Mouse (Mus musculus) neural tube, embryonic 10.5 days (tissue): Measurements from ENCODE around the gene Fgd3.
A peak's percentile ranks its signal among the peaks of the same experiment; 100 is the strongest.

Source experiments
- DNase-seq: peaks from one replicate; pipeline ENCODE4 v3.0.0-alpha.2; 2017; ENCODE audit warnings: low spot score; ENCODE audit errors: extremely low spot score

The Fgd3 gene

GRCm38 (mm10) chr13:49341831-49342722, 22.0 kb upstream of the Fgd3 start:
- DNase-seq: peak; percentile 36

- DNase-seq: peak; percentile 93
Observed at GRCm38 (mm10) chr13:49341012-49341830, 21.1 kb upstream of the Fgd3 start, which contains the start of gene Bicd2. Bicd2 (plus strand) TSS chr13:49341585.

- no peak for DNase-seq
Observed at GRCm38 (mm10) chr13:49338893-49339546, 18.9 kb upstream of the Fgd3 start.

GRCm38 (mm10) chr13:49335077-49335982, 15.2 kb upstream of the Fgd3 start:
- DNase-seq: no peak

- DNase-seq: no peak
Observed at GRCm38 (mm10) chr13:49333250-49333649, 13.1 kb upstream of the Fgd3 start.

GRCm38 (mm10) chr13:49328101-49328500, 8.0 kb upstream of the Fgd3 start:
- no peak for DNase-seq

- DNase-seq: no peak
Observed at GRCm38 (mm10) chr13:49326246-49327206, 6.4 kb upstream of the Fgd3 start.

GRCm38 (mm10) chr13:49324871-49325270, 4.8 kb upstream of the Fgd3 start:
- no peak for DNase-seq

- no peak for DNase-seq
Observed at GRCm38 (mm10) chr13:49322739-49323138, 2.6 kb upstream of the Fgd3 start.

- no peak for DNase-seq
Observed at GRCm38 (mm10) chr13:49322169-49322568, 2.1 kb upstream of the Fgd3 start.

- no peak for DNase-seq
Observed at GRCm38 (mm10) chr13:49321452-49321851, 1.3 kb upstream of the Fgd3 start.

- DNase-seq: no peak
Observed at GRCm38 (mm10) chr13:49320514-49320913, 403 bp upstream of the Fgd3 start.

GRCm38 (mm10) chr13:49317914-49318313, 2.2 kb downstream of the Fgd3 start:
- no peak for DNase-seq

GRCm38 (mm10) chr13:49317508-49317907, 2.6 kb downstream of the Fgd3 start:
- no peak for DNase-seq

GRCm38 (mm10) chr13:49316386-49317162, 3.5 kb downstream of the Fgd3 start:
- DNase-seq: no peak

GRCm38 (mm10) chr13:49311642-49312041, 8.5 kb downstream of the Fgd3 start:
- no peak for DNase-seq

- DNase-seq: no peak
Observed at GRCm38 (mm10) chr13:49309501-49309900, 10.6 kb downstream of the Fgd3 start.

GRCm38 (mm10) chr13:49308861-49309403, 11.2 kb downstream of the Fgd3 start:
- no peak for DNase-seq
